Mouse (Mus musculus): Measurements from ENCODE around the gene Hspa8.
"Not testable (repeated sequence)": the region's sequence is repeated elsewhere in the genome, so short reads cannot be mapped to it uniquely, and the experiment has no call there.

- TF ChIP-seq CTCF, EP300 (IDR thresholded peaks at IDR 0.05; ENCODE audit: low read depth): not testable (repeated sequence)
Observed at GRCm38 (mm10) chr9:40801614-40802532, 1.1 kb downstream of the Hspa8 start.
